Mouse (Mus musculus) fat pad, adult 2 months (tissue): ENCODE results near the gene Rsu1.

Experiments
- DNase-seq: peaks from one replicate; pipeline ENCODE4 v3.0.0-alpha.2; 2011; ENCODE audit warnings: low read depth, low spot score; ENCODE audit errors: extremely low read depth

Gene Rsu1

GRCm38 (mm10) chr2:13271165-13271957 lies at the start of gene Rsu1:
TSS of gene Rsu1 (minus strand) at chr2:13271415.
- DNase-seq = peak; percentile 94

GRCm38 (mm10) chr2:13303376-13303775 lies 32.2 kb upstream of the Rsu1 start:
- no peak for DNase-seq

- DNase-seq = no peak
These were observed 27.8 kb upstream of the Rsu1 start for GRCm38 (mm10) chr2:13299031-13299430.

GRCm38 (mm10) chr2:13297733-13298132 lies 26.5 kb upstream of the Rsu1 start:
- no peak for DNase-seq

GRCm38 (mm10) chr2:13290661-13291060 lies 19.4 kb upstream of the Rsu1 start:
- no peak for DNase-seq

GRCm38 (mm10) chr2:13290070-13290469 lies 18.9 kb upstream of the Rsu1 start:
- no peak for DNase-seq

- DNase-seq = no peak
These were observed 7.1 kb upstream of the Rsu1 start for GRCm38 (mm10) chr2:13278114-13278862.

- no peak for DNase-seq
These were observed 4.7 kb upstream of the Rsu1 start for GRCm38 (mm10) chr2:13275874-13276273.

GRCm38 (mm10) chr2:13270736-13271135 lies 479 bp downstream of the Rsu1 start:
- DNase-seq = no peak

- no peak for DNase-seq
These were observed 2.4 kb downstream of the Rsu1 start for GRCm38 (mm10) chr2:13268681-13269293.

GRCm38 (mm10) chr2:13264875-13265274 lies 6.3 kb downstream of the Rsu1 start:
- DNase-seq = no peak

- no peak for DNase-seq
These were observed 8.1 kb downstream of the Rsu1 start for GRCm38 (mm10) chr2:13263150-13263549.

- DNase-seq = no peak
These were observed 12.6 kb downstream of the Rsu1 start for GRCm38 (mm10) chr2:13258606-13259005.

GRCm38 (mm10) chr2:13240711-13241110 lies 30.5 kb downstream of the Rsu1 start:
- no peak for DNase-seq

- DNase-seq = no peak
These were observed 33.9 kb downstream of the Rsu1 start for GRCm38 (mm10) chr2:13237140-13237901.

GRCm38 (mm10) chr2:13235696-13236095 lies 35.5 kb downstream of the Rsu1 start:
- DNase-seq = no peak

- DNase-seq = no peak
These were observed 36.4 kb downstream of the Rsu1 start for GRCm38 (mm10) chr2:13234796-13235195.

- no peak for DNase-seq
These were observed 37.3 kb downstream of the Rsu1 start for GRCm38 (mm10) chr2:13233902-13234301.

- no peak for DNase-seq
These were observed 37.9 kb downstream of the Rsu1 start for GRCm38 (mm10) chr2:13233254-13233835.

GRCm38 (mm10) chr2:13232305-13232704 lies 38.9 kb downstream of the Rsu1 start:
- no peak for DNase-seq

- DNase-seq = peak; percentile 28
These were observed 41.5 kb downstream of the Rsu1 start for GRCm38 (mm10) chr2:13229686-13230085.
